Mouse (Mus musculus) megakaryocyte-erythroid progenitor cell, adult 5-6 weeks (primary cell): ENCODE data around the gene Lsm4. TPM values are rescaled to one million over a fixed set of nuclear protein-coding genes. Genes with fewer than 3 reads are reported as not detected.
A peak's percentile ranks its signal among the peaks of the same experiment; 100 is the strongest.

Source experiments
- ATAC-seq: replicated peaks from 2 replicates; pipeline ENCODE4 v1.8.0; 2016; ENCODE audit warnings: mild to moderate bottlenecking, inconsistent platforms; ENCODE audit not compliant: severe bottlenecking, poor library complexity, low FRiP score, low TSS enrichment
- total RNA-seq, 2 experiments: library from RNA; stranded (forward) in 1 of 2; stranded (reverse) in 1 of 2; fragments of 200-1000, 215-1000 nt in 1 of 2; fragments of >200 nt in 1 of 2; fragmentation: Nextera tagmentation in 1 of 2; gene quantifications; 2 replicates each; pipeline ENCODE4 v1.2.3; 2014 to 2017

Gene Lsm4
- total RNA-seq (2014; fragmentation: Nextera tagmentation), result 286 and 287 TPM in 2 replicates
- 240 and 290 TPM in 2 replicates for total RNA-seq (2017)

- ATAC-seq, result peak; percentile 91
These were observed at the start of gene Lsm4 for GRCm38 (mm10) chr8:70673079-70673856. Gene Lsm4 (plus strand): TSS chr8:70673248.

GRCm38 (mm10) chr8:70625104-70625503, 47.9 kb upstream of the Lsm4 start:
- no peak for ATAC-seq

GRCm38 (mm10) chr8:70627041-70627440, 46.0 kb upstream of the Lsm4 start:
- ATAC-seq, result no peak

- no peak for ATAC-seq
These were observed 44.0 kb upstream of the Lsm4 start for GRCm38 (mm10) chr8:70628986-70629490.

- peak; percentile 65 for ATAC-seq
These were observed 43.2 kb upstream of the Lsm4 start for GRCm38 (mm10) chr8:70629574-70630531.

GRCm38 (mm10) chr8:70630532-70631381, 42.3 kb upstream of the Lsm4 start:
- peak; percentile 52 for ATAC-seq

- no peak for ATAC-seq
These were observed 41.6 kb upstream of the Lsm4 start for GRCm38 (mm10) chr8:70631436-70631835.

- no peak for ATAC-seq
These were observed 40.6 kb upstream of the Lsm4 start, which contains the start of gene Gdf15 for GRCm38 (mm10) chr8:70632346-70632892. Gene Gdf15 (minus strand): TSS chr8:70632456.

GRCm38 (mm10) chr8:70634066-70634465, 39.0 kb upstream of the Lsm4 start:
- ATAC-seq, result no peak

- no peak for ATAC-seq
These were observed 37.5 kb upstream of the Lsm4 start for GRCm38 (mm10) chr8:70635527-70635926.

GRCm38 (mm10) chr8:70636838-70637237, 36.2 kb upstream of the Lsm4 start:
- no peak for ATAC-seq

GRCm38 (mm10) chr8:70638752-70639151, 34.3 kb upstream of the Lsm4 start:
- ATAC-seq, result no peak

- no peak for ATAC-seq
These were observed 30.0 kb upstream of the Lsm4 start for GRCm38 (mm10) chr8:70643019-70643418.

- ATAC-seq, result no peak
These were observed 29.0 kb upstream of the Lsm4 start for GRCm38 (mm10) chr8:70644065-70644464.

- ATAC-seq, result no peak
These were observed 27.4 kb upstream of the Lsm4 start for GRCm38 (mm10) chr8:70645501-70646224.

GRCm38 (mm10) chr8:70646369-70646768, 26.7 kb upstream of the Lsm4 start:
- no peak for ATAC-seq

GRCm38 (mm10) chr8:70646775-70647174, 26.3 kb upstream of the Lsm4 start:
- ATAC-seq, result no peak
